Mouse (Mus musculus) gastrocnemius, postnatal 10 days (tissue): ENCODE measurements around the gene Cxadr. TPM values are rescaled to one million over a fixed set of nuclear protein-coding genes. Genes with fewer than 3 reads are reported as not detected.

Experiments used
- DNase-seq: peaks from one replicate; pipeline ENCODE4 v3.0.0; 2021; ENCODE audit warnings: mixed read lengths
- long read RNA-seq, 2 experiments: library from polyadenylated mRNA; stranded (forward); transcript quantifications; one replicate each; pipeline ENCODE4 v2.0.0; 2021
- total RNA-seq, 2 experiments: library from RNA; stranded (reverse); gene quantifications; 2 replicates each; pipeline ENCODE4 v1.2.3; 2021

Gene Cxadr
- total RNA-seq, result 1 to 10 TPM; 1.3 to 1.5 TPM
- long read RNA-seq, experiment 1, result 0 reads
- long read RNA-seq, experiment 2, result 0 reads

DNA sequence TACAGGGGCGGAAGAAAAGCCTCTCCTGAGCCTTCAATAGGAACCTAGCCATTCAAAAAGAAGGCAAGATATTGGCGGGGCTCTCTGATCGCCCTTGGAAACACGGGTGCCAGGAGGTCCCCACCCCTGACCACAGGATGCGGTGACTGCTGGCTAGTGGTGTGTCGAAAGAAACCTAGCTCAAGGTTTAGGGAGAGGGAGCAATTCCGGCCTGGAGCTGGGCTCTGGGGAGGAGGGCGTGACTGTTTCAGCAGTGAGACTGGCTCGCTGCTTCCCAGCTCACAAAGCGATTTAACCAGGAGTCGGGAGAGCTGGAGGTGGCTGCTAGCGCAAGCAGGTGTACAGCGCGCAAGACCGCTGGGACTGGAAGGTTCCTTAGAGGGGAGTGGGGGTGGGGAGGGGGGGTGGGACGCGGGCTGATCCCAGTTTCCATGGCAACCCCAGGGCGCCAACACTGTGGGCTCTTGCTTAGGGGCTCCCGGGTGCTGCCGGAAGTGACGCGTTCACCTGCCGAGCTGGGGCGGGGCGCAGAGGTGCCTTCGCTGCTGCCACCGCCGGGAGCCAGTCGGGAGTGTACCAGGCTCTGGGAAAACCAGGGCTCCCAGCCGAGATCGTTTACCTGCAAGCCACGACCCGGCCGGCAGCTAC lies at the start of gene Cxadr:
Gene Cxadr (plus strand): TSS at position 307 of the 648 bp plus-strand sequence.
- peak; percentile 23 for DNase-seq

DNA sequence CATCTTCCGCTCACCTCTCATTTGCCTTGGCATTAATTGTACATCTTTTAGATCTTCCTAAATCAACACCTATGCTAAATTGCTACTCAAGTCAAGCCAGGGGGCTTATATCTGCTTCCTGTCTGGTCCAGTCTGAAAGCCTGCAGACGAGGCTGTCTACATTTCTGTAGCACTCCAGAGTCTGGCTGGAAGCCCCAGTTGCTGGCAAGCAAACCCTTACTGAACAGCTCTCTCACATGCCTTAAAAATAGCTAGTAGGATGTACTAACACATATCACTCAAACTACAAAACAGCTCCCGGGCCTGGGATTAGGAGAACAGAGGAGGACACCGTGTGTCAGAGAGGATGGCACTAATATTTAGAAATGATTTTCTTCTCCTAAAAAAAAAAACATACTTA lies 42.3 kb upstream of the Cxadr start:
- peak; percentile 48 for DNase-seq

DNA sequence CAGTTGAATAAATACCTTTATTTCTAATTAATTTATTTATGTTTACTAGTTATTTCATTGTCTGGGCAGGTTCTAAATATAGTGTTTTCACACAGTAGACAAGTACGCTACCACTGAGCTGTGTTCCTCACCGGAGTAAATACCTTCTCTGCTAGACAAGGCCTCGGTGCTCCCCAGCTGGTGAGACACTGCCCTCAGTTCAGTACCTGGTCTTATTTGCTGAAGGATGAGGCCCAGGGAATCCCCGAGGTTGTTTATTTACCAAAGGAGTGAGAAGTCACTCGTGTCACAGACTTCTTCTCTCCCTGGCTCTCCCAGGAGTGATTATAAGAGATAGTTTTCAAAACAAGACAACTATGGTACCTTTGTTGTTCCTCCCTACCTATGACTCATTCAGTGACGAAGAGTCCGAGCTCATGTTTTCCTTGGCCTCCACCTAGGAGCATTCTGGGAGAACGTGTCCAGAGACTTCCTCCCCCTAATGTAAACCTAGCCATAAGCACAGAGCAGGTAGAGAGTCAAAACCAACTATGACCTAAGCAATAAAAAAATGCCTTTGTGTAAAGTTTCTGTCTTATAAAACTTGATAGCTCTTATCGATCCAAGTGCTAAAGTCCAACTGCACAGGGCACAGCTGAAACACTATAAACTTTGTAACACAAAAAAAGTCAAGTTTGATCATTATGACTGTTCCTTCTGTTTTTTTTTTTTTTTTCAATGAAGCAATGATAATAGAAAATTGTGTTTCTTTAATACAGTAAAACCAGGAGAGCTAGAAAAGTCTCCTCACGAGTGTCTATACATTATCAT lies 41.0 kb upstream of the Cxadr start:
- DNase-seq, result no peak

DNA sequence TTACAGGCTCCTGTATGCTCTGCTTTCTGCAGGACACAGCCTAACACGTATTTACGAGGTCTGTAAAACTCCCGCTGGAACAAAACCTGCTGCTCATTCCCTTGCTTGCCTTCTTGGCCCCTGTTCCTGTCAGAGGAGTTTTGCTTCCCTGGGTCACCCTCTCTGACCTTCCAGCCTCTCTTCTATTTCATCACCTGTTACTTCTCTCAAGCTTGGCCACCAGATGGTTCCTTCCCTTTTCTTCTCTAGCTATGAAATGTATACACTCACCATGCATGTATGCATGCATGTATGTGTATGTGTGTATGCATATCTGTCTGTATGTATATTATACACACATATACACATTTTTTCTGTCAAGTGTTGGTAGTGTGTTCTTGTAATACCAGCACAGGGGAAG lies 39.8 kb upstream of the Cxadr start:
- DNase-seq, result no peak

DNA sequence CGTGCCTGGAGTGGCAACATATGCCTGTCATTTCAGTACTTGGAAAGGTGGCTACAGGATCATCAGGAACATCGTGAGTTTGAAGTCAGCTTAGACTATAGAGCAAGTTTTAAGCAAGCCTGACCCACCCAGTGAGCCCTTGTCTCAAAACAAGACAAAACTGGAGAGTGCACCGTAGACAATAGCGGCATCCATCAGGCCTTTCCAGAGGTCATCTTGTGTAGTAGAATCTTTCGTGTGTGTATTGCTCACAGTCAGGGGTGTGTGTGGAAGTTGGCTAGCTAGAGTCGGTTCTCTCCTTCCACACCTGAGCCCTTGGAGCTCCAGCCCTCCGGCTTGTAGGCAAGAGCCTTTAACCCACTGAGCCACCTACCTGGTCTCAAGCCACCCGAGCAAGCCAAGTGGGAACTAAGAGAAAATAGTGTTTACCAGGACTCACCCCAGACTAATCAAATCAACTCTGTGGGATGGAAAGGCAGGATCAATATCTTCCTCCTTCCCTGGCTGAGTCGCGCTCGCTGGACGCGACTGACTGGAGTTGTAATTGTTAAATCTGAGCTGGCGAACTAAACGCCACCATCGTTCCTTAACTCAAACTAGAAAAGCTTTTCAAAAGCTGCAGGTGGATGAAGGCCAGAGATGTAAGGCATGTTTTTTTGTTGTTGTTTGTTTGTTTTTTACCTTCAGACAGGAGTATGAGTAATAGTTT lies 36.7 kb upstream of the Cxadr start:
- DNase-seq, result no peak

DNA sequence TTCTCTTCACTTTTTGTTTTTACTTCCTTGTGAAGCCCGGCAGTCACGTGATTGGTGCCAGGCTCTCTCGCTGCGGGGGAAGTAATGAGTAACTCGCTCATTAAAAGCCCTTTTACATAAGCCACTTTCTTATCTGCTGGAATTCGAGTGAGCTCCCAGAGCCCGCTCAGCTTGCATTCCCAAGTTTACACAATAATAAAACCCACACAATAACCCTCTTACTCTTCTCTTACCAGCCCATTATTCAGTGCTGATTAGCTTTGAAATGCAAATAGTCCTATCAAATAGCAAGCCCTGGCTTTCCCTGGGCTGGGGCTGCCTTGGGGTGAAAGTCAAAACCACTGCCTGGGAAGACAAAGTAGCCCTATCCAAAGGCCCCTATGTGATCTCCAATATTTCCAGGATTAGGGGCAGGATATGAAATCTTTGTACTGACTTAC lies 36.1 kb upstream of the Cxadr start:
- DNase-seq, result peak; percentile 20

DNA sequence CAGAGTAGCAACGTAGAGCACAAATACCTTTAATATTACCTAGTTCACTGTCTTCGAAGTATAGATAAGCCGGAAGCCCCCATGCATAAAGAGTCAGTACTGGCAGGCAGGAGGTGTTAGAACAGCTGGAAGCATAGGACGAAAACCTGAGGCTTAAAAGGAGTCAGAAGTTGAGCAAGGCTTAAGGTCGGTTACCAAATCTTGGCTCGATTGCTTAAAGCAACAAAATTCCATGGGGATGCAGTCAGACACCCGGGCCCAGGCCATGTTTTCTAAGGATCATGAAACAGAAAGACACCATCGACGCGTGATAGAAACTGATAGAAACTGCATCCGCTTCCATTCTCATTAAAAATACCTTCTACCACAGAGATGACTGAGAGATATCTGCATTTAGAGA lies 35.5 kb upstream of the Cxadr start:
- DNase-seq, result no peak

DNA sequence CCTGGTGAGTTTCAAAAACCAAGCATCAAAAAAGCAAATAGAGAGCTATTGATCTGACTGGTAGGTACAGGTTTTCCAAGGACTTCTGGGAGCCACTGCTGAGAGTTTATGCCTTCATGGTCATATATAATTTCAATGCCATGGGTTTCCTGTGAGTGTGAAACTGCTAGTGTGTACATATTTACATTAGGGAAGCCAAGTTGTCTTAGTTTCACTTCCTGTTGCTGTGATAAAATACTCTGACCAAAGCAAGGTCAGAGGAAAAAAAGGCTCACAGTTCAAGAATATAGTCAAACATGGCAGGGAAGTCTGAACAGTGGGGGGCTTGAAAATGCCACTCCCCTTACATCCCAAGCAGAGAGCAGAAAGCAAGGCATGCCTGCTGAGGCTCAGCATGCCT lies 33.8 kb upstream of the Cxadr start:
- DNase-seq, result no peak

DNA sequence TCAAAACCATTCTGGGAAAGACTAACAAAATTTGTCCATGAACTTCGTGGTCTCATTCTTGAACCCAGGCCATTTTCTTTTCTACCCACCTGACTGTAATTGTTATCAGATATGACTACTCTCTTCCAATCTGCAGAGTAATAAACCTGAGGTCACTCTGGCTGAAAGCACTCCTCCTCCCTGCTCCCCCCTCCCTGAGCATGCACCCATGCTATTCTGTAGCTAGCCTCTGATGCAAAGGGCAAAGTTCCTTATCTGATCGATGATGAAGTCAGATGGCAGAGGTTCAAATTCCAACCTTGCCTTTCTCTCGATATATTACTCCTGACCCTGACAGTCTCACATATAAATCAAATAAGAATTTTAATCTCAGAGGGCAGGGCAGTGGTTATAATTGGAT lies 33.1 kb upstream of the Cxadr start:
- no peak for DNase-seq

DNA sequence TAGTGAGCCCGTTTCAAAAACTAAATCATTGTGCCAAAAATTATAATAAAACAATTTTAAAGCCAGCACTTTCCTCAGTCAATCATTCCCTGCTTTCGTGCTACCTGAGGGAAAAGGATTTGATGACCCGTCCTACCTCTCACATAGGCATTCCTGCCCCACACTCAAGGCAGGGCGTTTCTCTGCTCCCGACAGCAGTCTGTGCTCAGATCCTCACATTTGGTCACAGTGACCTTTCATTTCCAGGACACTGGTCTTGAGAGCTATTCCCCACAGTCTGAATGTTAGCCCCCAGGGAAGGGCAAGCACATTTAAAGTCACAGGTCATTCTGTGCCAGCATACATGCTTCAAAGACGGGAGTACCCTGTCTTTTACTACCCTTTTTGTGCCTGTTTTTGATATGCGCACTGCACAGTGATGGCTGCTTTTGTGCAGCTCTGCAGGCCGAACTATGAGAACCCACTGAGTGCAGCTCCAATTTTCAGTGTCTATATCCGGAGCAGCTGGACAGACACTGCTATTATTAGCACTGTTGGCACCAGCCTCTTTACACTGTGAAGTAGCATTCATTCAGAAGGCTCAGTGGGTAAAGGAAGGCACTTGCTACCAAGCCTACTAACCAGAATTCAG lies 26.3 kb upstream of the Cxadr start:
- DNase-seq, result peak; percentile 12

DNA sequence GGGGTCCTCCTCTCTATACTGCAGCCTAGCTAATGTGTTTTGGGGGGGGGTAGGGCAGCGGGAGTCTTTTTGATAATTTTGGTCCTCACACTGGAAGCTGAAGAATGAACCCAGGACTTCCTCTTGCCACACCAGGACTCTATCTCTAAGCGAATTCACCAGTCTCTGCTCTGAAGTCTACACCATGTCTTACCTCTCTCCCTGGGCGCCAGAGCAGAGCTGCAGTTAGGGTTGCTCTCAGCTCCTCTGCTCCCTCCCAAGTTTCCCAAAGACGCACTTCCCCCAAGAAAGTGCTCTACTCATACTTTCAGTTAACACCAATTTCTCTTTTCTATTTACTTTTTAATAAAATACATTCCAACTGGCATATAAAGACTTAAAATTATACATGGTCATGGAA lies 23.7 kb upstream of the Cxadr start:
- no peak for DNase-seq

DNA sequence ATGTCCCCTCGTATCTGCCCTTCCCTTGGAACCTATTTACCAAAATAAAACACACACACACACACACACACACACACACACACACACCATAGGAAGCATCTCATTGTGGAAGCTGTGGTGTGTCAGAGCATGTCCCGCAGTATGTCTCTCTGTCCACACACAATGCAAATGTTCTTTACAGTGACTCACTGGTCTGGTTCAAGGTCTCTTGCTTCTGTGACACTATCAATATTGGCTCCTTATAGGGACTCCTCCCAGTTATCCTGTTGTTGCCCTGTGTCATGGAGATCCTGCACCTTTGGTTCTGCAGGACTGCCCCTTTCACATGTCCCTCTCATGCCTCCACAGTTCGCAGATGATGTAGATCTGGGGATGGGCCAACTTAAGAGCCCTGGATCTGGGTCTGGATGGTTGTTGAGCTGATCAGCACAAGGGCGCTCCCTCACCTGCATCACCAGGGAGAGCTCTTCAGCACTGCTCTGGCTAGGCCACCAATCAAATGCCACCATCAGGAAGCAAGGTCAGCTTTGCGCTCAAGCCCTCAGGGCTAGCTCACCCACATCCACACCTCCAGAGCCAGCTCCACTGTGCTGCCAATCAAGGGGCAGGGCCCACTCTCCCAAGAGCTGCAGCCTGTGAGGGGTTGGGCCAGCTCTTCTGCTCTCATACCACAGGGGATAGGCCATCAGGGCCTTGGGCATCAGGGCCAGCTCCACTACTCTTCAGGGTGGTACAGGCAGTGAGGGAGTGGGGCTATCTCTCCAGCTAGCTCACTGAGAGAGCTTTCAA lies 21.0 kb upstream of the Cxadr start:
- DNase-seq, result no peak

DNA sequence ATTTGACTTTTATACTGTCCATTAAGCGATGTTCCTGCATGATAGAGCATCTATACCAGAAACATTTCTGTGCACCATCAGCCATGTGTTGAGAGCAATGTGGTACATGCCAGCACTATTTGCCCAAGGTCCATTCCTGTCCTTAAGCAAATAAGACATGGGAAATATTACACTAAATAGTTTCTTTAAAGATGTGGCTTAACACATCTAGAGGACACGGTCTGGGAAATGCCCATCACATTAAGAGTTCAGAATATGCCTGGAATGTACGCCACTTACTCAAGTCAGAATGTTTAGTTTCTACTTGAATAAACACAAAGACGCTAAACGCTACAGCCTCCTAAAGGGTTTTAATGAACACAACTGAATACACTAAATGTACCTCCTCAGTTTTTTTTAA lies 18.1 kb upstream of the Cxadr start:
- no peak for DNase-seq

DNA sequence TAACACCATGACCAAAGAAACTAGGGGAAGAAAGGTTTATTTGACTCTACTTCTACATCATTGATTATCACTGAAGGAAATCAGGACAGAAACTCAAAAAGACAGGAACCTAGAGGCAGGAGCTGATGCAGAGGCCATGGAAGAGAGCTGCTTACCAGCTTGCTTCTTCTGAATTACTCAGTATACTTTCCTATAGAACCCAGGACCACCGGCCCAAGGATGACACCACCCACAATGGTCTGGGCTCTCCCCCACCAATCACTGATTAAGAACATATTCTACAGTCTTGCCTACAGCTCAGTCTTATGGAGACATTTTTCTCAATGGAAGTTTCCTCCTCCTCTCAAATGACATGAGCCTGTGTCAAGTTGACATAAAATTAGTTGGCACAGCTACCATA lies 7.2 kb upstream of the Cxadr start:
- DNase-seq, result no peak

DNA sequence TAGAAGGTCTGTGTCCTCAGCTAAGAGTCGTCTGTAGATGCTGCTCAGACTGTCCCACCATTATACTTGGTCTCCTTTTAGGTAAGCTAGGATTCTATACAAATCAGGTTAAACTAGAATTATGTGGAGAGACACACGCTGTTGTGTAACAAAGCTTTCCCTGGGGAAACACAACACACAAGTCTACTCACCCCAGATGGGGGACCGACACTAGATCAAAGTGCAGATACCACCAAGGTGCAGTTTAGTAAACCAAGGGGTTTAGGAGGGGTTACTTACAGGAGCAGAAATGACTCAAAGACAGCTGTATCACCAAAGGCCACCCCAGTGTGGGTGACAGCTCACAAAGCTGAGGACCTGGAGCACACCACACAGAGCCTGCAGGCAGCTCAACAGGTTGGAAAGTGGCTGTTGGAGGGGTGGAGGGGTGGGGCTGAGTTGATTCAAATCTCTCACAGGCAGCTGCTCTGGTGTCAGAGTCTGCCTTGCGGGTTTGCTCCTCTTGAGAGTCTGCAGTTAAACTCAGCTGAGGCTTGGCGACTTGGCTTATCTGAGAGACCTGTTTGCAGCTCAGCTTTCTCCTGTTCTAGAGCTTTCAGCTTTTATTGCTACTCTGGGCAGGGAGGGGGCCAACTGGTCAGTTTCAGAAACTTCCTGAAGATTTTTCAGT lies 6.5 kb upstream of the Cxadr start:
- no peak for DNase-seq

DNA sequence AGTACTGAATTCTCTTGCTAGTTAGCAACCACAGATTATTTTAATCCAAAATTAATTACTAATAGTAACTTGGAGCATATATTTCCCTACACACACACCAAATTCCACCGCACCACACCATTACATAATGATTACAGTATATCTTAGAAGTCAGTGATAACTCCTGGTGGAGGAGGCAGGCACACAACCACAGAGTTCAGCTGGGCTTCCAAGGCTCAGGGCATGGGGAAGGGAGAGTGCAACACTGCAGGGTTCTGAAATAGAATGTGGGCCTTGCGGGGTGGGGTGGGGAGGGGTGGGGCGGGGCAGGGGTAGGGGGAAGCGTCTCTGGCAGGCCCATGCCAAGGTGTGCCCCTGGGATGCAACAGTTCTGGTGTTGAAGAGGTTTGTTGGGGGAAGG lies 5.7 kb upstream of the Cxadr start:
- DNase-seq, result no peak

DNA sequence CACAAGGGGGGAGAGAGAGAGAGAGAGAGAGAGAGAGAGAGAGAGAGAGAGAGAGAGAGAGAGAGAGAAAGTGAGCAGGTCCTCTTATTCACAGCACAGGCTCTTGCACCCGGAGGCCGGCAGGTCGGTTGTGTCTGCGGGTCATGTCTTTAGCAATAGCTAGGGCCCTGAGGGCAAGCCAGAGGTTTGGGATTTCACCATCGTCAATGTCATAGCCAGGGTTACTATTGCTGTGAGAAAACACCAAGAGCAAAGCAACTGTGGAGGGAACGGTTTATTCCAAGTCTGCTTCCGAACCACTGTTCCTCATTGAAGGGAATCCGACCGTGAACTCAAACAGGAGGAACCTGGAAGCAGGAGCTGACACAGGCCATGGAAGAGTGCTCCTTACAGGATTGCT lies 5.2 kb upstream of the Cxadr start:
- no peak for DNase-seq

DNA sequence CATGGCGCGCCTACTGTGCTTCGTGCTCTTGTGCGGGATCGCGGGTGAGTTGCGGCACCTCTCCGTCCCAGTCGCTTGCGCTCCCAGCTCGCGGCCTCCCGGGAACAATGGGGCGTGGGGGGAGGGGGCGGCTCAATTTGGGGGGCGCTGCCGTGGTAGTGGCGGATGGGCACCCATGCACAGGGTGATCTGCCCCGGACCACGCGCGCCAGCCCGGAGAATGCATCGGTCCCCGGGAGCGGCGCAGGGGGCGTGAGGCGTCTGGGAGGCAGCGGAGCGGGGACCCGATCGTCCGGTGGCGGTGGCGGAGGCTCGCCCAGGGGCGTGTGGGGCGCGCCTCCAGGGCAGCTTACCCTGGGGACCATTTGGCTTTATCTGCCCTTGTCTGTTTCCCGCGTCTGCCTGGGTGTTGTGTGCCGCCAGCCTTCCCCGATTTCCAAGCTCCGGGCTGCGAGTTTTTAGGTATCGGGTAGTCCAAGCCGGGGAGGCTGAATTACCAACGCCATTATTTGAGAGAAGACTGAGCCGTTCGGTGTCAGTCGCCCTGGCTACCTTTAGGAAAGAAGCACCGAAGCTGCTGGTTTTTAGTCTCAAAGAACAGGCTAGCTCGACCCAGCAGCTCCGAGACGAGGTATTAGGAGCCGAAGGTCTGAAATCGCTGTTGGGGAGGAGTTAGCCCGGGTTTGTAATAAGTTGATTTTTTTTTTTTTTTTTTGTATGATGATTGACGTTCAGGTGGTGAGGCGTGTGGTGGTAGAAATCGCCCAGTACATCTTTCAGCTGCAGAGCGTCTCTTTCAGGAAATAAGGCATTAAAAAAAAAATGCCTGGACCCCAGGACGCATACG lies 765 bp downstream of the Cxadr start:
- peak; percentile 32 for DNase-seq

DNA sequence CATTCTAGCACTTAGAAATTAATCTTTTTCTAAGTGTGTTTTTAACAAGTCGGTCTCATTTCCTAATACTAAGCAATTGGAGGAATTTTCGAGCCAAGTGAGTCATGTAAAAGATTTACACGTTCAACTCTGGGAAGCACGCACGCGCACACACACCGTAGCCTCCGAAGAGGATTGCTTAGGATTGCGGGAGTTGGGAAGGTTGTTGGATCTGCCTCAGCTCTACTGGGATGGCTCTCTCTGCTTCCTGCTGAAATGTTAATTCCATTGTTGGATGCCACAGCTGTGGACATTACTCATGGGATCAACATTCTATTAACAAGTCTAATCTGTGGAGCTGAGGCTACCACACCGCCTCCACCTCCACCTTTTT lies 1.4 kb downstream of the Cxadr start:
- DNase-seq, result no peak

DNA sequence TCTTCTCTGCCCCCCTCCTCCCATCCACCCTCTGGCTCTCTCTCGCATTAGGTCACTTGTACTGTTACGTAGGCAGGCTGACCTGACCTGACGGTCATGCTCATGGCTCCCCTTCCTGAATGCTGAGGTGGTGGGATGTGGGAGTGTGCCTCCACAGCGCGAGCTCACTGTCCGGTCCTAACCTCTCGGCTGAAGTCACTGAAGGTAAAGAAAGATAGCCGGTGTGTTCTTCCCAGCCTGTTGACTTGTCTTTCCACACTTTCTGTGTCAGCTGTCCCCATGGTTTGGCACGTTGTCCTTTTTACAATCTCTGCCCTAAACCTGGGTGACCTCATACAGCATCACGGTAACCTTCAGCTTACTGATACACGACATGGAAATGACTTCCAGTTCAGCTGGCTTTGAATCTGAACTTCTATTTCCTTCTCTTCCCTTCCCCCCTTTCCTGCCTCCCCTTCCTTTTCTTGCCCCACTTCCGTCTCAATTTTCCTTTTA lies 4.4 kb downstream of the Cxadr start:
- no peak for DNase-seq
